Mouse (Mus musculus) heart, embryonic 14.5 days (tissue): Measurements from ENCODE around the gene Chtf18. TPM values are rescaled to one million over a fixed set of nuclear protein-coding genes. Genes with fewer than 3 reads are reported as not detected.

ENCODE experiments used
- ATAC-seq: fragments of 200-750 bp; cut with Nextera tagmentation; 2 replicates; pipeline ENCODE4 v1.8.0; 2017; ENCODE audit warnings: low read depth, moderate TSS enrichment; ENCODE audit not compliant: insufficient number of reproducible peaks, insufficient read depth, low FRiP score
- H3K27ac ChIP-seq, 2 experiments: fragments of 200-500 bp in 1 of 2; fragments of 300-500 bp in 1 of 2; sonication (generic) in 1 of 2; replicated peaks in 1 of 2; 2 replicates each; pipeline ENCODE4 v1.5.1; 2012 to 2014; ENCODE audit warnings: low read depth in 2 of 2, low read length in 2 of 2, control low read depth in 1 of 2, mild to moderate bottlenecking in 1 of 2, mixed read lengths in 1 of 2; ENCODE audit not compliant: control insufficient read depth in 1 of 2, insufficient read depth in 1 of 2
- H3K27me3 ChIP-seq: fragments of 300-500 bp; sonication (generic); 2 replicates; pipeline ENCODE4 v1.6.1; 2014; ENCODE audit warnings: mild to moderate bottlenecking, low read length, control low read depth; ENCODE audit not compliant: control insufficient read depth, insufficient read depth
- H3K36me3 ChIP-seq: fragments of 300-500 bp; sonication (generic); 2 replicates; pipeline ENCODE4 v1.6.1; 2014; ENCODE audit warnings: mild to moderate bottlenecking, control low read depth, low read length, mixed read lengths; ENCODE audit not compliant: control insufficient read depth, insufficient read depth
- H3K4me1 ChIP-seq, 2 experiments: fragments of 200-500 bp in 1 of 2; fragments of 300-500 bp in 1 of 2; sonication (generic) in 1 of 2; 2 replicates each; pipeline ENCODE4 v1.6.1; 2012 to 2014; ENCODE audit warnings: low read length in 2 of 2, control low read depth in 1 of 2, mixed read lengths in 1 of 2; ENCODE audit not compliant: control insufficient read depth in 2 of 2, insufficient read depth in 2 of 2
- H3K4me2 ChIP-seq: fragments of 300-500 bp; sonication (generic); 2 replicates; pipeline ENCODE4 v1.6.1; 2014; ENCODE audit warnings: mild to moderate bottlenecking, low read length
- H3K4me3 ChIP-seq, 2 experiments: fragments of 200-500 bp in 1 of 2; fragments of 300-500 bp in 1 of 2; sonication (generic) in 1 of 2; 2 replicates each; pipeline ENCODE4 v1.5.1; 2012 to 2014; ENCODE audit warnings: low read length in 2 of 2, mild to moderate bottlenecking in 2 of 2, control low read depth in 1 of 2, low read depth in 1 of 2, moderate library complexity in 1 of 2; ENCODE audit not compliant: control insufficient read depth in 1 of 2, insufficient read depth in 1 of 2
- H3K9ac ChIP-seq: fragments of 300-500 bp; sonication (generic); 2 replicates; pipeline ENCODE4 v1.6.1; 2014; ENCODE audit warnings: mild to moderate bottlenecking, low read length
- H3K9me3 ChIP-seq: fragments of 300-500 bp; sonication (generic); 2 replicates; pipeline ENCODE4 v1.6.1; 2016; ENCODE audit warnings: low read length, control low read depth; ENCODE audit not compliant: control insufficient read depth
- WGBS: fragments of 180-500 bp; shearing (Covaris S2); extraction: QIAGEN DNeasy Blood & Tissue Kit; methylation state at CpG from one replicate; pipeline ENCODE4 v1.1.7; 2014; 5-methylcytosine and 5-hydroxymethylcytosine counted together
- polyA plus RNA-seq: library from polyadenylated mRNA; unstranded; fragments of >200 nt; fragmentation: Nextera tagmentation; extraction: Ambion mirVana; gene quantifications from 2 replicates; pipeline ENCODE4 v1.2.1, GENCODE M21; 2014

The Chtf18 gene
- polyA plus RNA-seq, 1 experiment from 2014 or later: 9.5 TPM

- Histone ChIP-seq H3K9ac (no peak overlapping the region), H3K4me1 (no peaks in the 10 kb centered on the region), H3K27me3 (no peaks in the 10 kb centered on the region), H3K4me2 (no peak overlapping the region), H3K9me3 (no peaks in the 10 kb centered on the region), H3K4me3 (no peak overlapping the region), H3K36me3 (no peaks in the 10 kb centered on the region), H3K27ac (no peak overlapping the region)
- WGBS: 21% methylated on average over 1 of the region's 1 CpGs
- ATAC-seq: no peak
Measured at GRCm38 (mm10) chr17:25696263-25696662, 31.0 kb downstream of the Chtf18 start.

- H3K9me3 ChIP-seq: no peaks in the 10 kb centered on the region
- no peak overlapping the region for H3K4me3 ChIP-seq
- no peaks in the 10 kb centered on the region for H3K4me1 ChIP-seq
- ATAC-seq: no peak
- WGBS: 73% methylated on average over 4 of the region's 4 CpGs
- no peak overlapping the region for H3K4me2 ChIP-seq
- H3K27me3 ChIP-seq: peaks cover 18% of the 10 kb centered on the region; the same call in 1 of the 2 replicates
- no peak overlapping the region for H3K9ac ChIP-seq
- no peaks in the 10 kb centered on the region for H3K36me3 ChIP-seq
- no peak overlapping the region for H3K27ac ChIP-seq
Measured at GRCm38 (mm10) chr17:25688922-25689321, 38.3 kb downstream of the Chtf18 start.

- no peak for ATAC-seq
- Histone ChIP-seq H3K4me1 (no peaks in the 10 kb centered on the region), H3K9ac (no peak overlapping the region), H3K4me2 (no peak overlapping the region), H3K27me3 (peaks cover 21% of the 10 kb centered on the region; the same call in 1 of the 2 replicates), H3K9me3 (no peaks in the 10 kb centered on the region), H3K4me3 (no peak overlapping the region), H3K27ac (no peak overlapping the region), H3K36me3 (no peaks in the 10 kb centered on the region)
- WGBS: 33% methylated on average over 7 of the region's 7 CpGs
Measured at GRCm38 (mm10) chr17:25686323-25686722, 40.9 kb downstream of the Chtf18 start.

- Histone ChIP-seq H3K4me2 (no peak overlapping the region), H3K9me3 (no peaks in the 10 kb centered on the region), H3K27ac (no peak overlapping the region), H3K9ac (no peak overlapping the region), H3K36me3 (no peaks in the 10 kb centered on the region), H3K27me3 (peaks cover 15% of the 10 kb centered on the region; the same call in 1 of the 2 replicates), H3K4me3 (no peak overlapping the region), H3K4me1 (no peaks in the 10 kb centered on the region)
- no peak for ATAC-seq
- WGBS: 75% methylated on average over 4 of the region's 4 CpGs
Measured at GRCm38 (mm10) chr17:25681636-25682035, 45.6 kb downstream of the Chtf18 start.

GRCm38 (mm10) chr17:25679818-25680217 lies 47.4 kb downstream of the Chtf18 start:
- Histone ChIP-seq H3K9ac (no peak overlapping the region), H3K27me3 (peaks cover 8% of the 10 kb centered on the region; the same call in 1 of the 2 replicates)
- 21% methylated on average over 5 of the region's 5 CpGs for WGBS

GRCm38 (mm10) chr17:25677969-25678368 lies 49.2 kb downstream of the Chtf18 start:
- no peaks in the 10 kb centered on the region for H3K4me1 ChIP-seq
- no peak overlapping the region for H3K4me2 ChIP-seq
- no peaks in the 10 kb centered on the region for H3K36me3 ChIP-seq
- ATAC-seq: no peak
- H3K9ac ChIP-seq: no peak overlapping the region
- no peak overlapping the region for H3K4me3 ChIP-seq
- 72% methylated on average over 6 of the region's 6 CpGs for WGBS
- H3K27ac ChIP-seq: no peak overlapping the region
- no peaks in the 10 kb centered on the region for H3K9me3 ChIP-seq
- peaks cover 3% of the 10 kb centered on the region; the same call in 1 of the 2 replicates for H3K27me3 ChIP-seq

More at GRCm38 (mm10) chr17:25679818-25680217, 47.4 kb downstream of the Chtf18 start:
- H3K9me3 ChIP-seq: no peaks in the 10 kb centered on the region
- H3K4me1 ChIP-seq: no peaks in the 10 kb centered on the region
- no peak overlapping the region for H3K4me2 ChIP-seq
- no peak overlapping the region for H3K27ac ChIP-seq
- H3K4me3 ChIP-seq: no peak overlapping the region
- ATAC-seq: no peak
- H3K36me3 ChIP-seq: no peaks in the 10 kb centered on the region

- Histone ChIP-seq H3K36me3 (no peaks in the 10 kb centered on the region), H3K9me3 (no peaks in the 10 kb centered on the region), H3K4me1 (no peaks in the 10 kb centered on the region), H3K4me3 (no peak overlapping the region), H3K27me3 (no peaks in the 10 kb centered on the region), H3K27ac (no peak overlapping the region), H3K9ac (no peak overlapping the region), H3K4me2 (no peak overlapping the region)
- ATAC-seq: no peak
Measured at GRCm38 (mm10) chr17:25672982-25673381, 54.2 kb downstream of the Chtf18 start.
